Mouse (Mus musculus) left cerebral cortex, adult 9 months (tissue): ENCODE measurements at regions not wholly inside any gene's neighbourhood (a gene's known extent, or its start where the extent isn't known, plus 50 kb on each side); places are given as distances from the start of the nearest gene placed in this dataset.

Source experiments
- DNase-seq, 2 experiments: peaks; one replicate each; pipeline ENCODE4 v3.0.0; 2022; ENCODE audit warnings: low spot score in 2 of 2

DNA sequence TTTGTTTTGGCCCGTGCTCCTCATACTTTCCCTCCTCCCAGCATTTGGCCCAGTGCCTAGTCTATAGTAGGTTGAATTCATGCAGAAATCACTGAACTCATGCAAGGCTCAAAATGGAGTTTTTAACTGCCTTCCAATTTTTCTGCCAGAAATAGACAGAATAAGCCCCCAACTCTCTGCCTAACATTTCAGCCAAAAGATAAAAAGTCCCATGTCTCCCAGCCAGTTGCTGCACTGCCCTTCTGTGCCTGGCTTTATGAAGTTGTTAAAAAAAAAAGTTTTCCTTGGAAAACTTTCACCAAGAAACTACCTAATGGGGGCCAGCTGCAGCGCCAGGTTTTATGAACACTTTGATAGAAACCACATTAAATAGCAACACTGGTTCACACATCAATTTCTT, 222.0 kb downstream of the Zic3 start:
- DNase-seq = no peak

DNA sequence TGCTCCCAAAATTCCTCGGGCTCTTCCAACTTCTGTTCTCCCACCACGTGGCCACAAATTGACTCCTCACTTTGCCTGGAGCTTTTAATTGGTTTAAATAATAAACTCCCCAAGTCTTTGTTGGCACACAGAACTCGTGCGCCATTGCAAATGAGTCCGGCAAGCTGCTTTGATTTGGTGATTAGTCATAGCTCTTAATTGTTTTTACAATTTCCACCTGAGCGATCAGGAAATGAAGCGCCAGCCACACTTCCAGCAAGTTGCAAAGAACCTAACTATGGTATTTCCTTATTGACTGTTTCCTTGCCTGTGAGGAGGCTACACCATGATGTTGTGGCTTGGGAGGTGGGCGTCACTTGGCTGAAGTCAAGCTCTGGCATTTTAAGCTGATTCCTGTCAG, 233.5 kb downstream of the Zic3 start:
- no peak for DNase-seq

DNA sequence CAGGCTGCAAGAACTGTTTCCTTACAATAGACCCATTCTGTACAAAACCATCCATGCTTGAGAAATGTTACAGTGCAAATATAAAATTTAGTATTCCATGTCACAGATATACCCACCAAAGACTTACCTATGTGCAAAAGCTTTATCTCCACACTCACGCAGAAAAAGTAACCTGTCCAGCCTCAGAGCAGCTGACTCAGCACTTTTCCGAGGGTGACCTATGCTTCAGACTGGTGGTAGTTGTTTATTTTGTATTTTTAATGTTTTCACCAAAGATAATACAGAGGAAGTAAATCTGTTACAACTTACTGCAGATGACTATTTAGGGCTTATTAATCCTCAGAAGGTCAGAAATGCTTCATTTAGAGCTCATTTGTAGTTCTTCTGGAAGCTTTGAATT, 260.4 kb downstream of the Zic3 start:
- DNase-seq = no peak

DNA sequence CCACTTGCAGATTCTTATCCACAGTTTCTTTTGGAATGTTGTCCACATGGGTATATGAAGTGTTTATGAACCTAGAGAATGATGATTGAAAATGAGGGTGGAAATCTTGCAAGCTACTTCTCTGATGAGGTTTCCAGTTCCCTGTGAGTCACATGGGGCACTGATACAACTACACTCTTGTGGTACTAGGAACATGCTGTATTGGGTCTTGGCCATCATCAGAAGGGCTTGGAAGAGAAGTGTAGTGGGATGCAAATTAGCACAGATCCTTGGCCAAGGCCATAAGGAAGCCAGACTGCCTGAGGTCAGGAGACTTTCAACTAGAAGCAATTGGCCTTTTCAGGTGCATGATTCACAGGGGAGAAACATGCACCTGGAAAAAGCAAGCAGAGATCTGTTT, 300.3 kb downstream of the Zic3 start:
- DNase-seq = no peak

DNA sequence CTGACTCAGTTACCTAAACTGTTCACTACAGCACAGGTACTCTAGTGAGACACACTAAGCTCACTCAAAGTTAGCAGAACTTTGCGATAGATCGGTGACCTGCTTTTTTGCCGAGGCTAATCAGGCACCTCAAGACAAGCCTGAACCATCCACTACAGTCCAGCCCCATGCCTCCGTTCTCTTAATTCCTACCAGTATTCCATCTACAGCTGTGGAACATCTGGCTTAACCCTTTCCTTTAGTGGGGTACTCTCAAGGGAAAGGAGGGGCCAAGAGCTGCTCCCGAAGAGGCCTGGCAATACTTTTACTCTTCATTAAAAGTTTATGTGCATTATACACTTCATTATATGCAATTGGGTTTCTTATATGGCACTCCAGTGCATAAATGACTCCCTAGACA, 329.1 kb downstream of the Zic3 start:
- DNase-seq = no peak

DNA sequence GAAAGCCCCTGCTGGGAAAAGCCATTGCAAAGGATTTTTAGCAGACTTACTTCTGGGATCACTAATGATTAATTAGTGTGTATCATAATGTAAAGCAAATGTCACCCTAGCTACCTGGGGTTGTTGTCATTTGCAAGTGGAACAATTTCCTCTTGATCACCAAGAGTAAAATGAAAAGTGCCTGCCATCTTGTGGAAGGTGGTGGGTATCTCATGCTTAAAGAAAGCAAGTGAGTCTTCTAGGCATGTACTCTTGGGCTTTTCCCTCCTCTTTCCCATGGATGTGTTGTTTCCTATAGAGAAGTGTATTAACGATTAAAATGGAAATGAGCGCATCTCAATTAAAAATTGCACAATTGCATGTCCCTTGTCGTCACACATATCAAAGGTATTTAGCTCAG, 355.4 kb downstream of the Zic3 start:
- peak in 1 of 2 experiments; percentile 22 for DNase-seq
